Mouse (Mus musculus): ENCODE results near the gene Ambp.

Ambp gene

GRCm38 (mm10) chr4:63154699-63155098, at the start of gene Ambp:
Gene Ambp, minus strand, starts transcription at chr4:63154799.
- DNase-seq (ENCODE audit: low read depth, low spot score), result no peak

- no peak for DNase-seq (ENCODE audit: low read depth, low spot score)
These were observed 49.3 kb upstream of the Ambp start for GRCm38 (mm10) chr4:63203874-63204273.

GRCm38 (mm10) chr4:63199366-63199765, 44.8 kb upstream of the Ambp start:
- DNase-seq (ENCODE audit: low read depth, low spot score), result no peak

GRCm38 (mm10) chr4:63194366-63194765, 39.8 kb upstream of the Ambp start:
- no peak for DNase-seq (ENCODE audit: low read depth, low spot score)

- DNase-seq (ENCODE audit: low read depth, low spot score), result no peak
These were observed 37.0 kb upstream of the Ambp start for GRCm38 (mm10) chr4:63191641-63192040.

- DNase-seq (ENCODE audit: low read depth, low spot score), result peak; percentile 37
These were observed 31.8 kb upstream of the Ambp start for GRCm38 (mm10) chr4:63186281-63186870.

- DNase-seq (ENCODE audit: low read depth, low spot score), result peak; percentile 65
These were observed 27.0 kb upstream of the Ambp start for GRCm38 (mm10) chr4:63181556-63181955.

- DNase-seq (ENCODE audit: low read depth, low spot score), result no peak
These were observed 17.5 kb upstream of the Ambp start, which contains the start of gene Kif12 for GRCm38 (mm10) chr4:63171969-63172685. Gene Kif12, minus strand, starts transcription at chr4:63172131.

- DNase-seq (ENCODE audit: low read depth, low spot score), result no peak
These were observed 16.5 kb upstream of the Ambp start for GRCm38 (mm10) chr4:63171122-63171521.

GRCm38 (mm10) chr4:63170061-63170460, 15.5 kb upstream of the Ambp start:
- DNase-seq (ENCODE audit: low read depth, low spot score), result no peak

GRCm38 (mm10) chr4:63166323-63166722, 11.7 kb upstream of the Ambp start:
- DNase-seq (ENCODE audit: low read depth, low spot score), result no peak

GRCm38 (mm10) chr4:63165636-63166035, 11.0 kb upstream of the Ambp start:
- DNase-seq (ENCODE audit: low read depth, low spot score), result no peak

GRCm38 (mm10) chr4:63158961-63159592, 4.5 kb upstream of the Ambp start:
- peak; percentile 88 for DNase-seq (ENCODE audit: low read depth, low spot score)

- no peak for DNase-seq (ENCODE audit: low read depth, low spot score)
These were observed 3.6 kb upstream of the Ambp start for GRCm38 (mm10) chr4:63158192-63158591.

- no peak for DNase-seq (ENCODE audit: low read depth, low spot score)
These were observed 2.4 kb upstream of the Ambp start for GRCm38 (mm10) chr4:63156726-63157634.

- DNase-seq (ENCODE audit: low read depth, low spot score), result no peak
These were observed 997 bp upstream of the Ambp start for GRCm38 (mm10) chr4:63155596-63155995.

GRCm38 (mm10) chr4:63154028-63154427, 571 bp downstream of the Ambp start:
- DNase-seq (ENCODE audit: low read depth, low spot score), result no peak

- no peak for DNase-seq (ENCODE audit: low read depth, low spot score)
These were observed 3.5 kb downstream of the Ambp start for GRCm38 (mm10) chr4:63151127-63151526.

GRCm38 (mm10) chr4:63147268-63147667, 7.3 kb downstream of the Ambp start:
- no peak for DNase-seq (ENCODE audit: low read depth, low spot score)

GRCm38 (mm10) chr4:63129891-63130624, 24.5 kb downstream of the Ambp start:
- DNase-seq (ENCODE audit: low read depth, low spot score), result no peak

GRCm38 (mm10) chr4:63124861-63125466, 29.6 kb downstream of the Ambp start:
- no peak for DNase-seq (ENCODE audit: low read depth, low spot score)

Data from mesoderm, embryonic 11.5 days (tissue).